Mouse (Mus musculus) midbrain, embryonic 11.5 days (tissue): ENCODE data around the gene C2cd4c. TPM values are rescaled to one million over a fixed set of nuclear protein-coding genes. Genes with fewer than 3 reads are reported as not detected.

ENCODE experiments used
- ATAC-seq: fragments of 200-750 bp; cut with Nextera tagmentation; 2 replicates; pipeline ENCODE4 v1.8.0; 2017; ENCODE audit warnings: moderate TSS enrichment, moderate library complexity; ENCODE audit not compliant: low FRiP score
- DNase-seq: peaks from one replicate; pipeline ENCODE4 v3.0.0; 2015; ENCODE audit warnings: low spot score; ENCODE audit errors: missing footprints
- H3K27ac ChIP-seq: fragments of 300-500 bp; sonication (generic); 2 replicates; pipeline ENCODE4 v1.5.1; 2014; ENCODE audit warnings: low read depth, low read length
- H3K27me3 ChIP-seq: fragments of 300-500 bp; sonication (generic); 2 replicates; pipeline ENCODE4 v1.6.1; 2014; ENCODE audit warnings: mild to moderate bottlenecking, low read length, moderate library complexity, mixed read lengths; ENCODE audit not compliant: control insufficient read depth, insufficient read depth
- H3K36me3 ChIP-seq: fragments of 300-500 bp; sonication (generic); 2 replicates; pipeline ENCODE4 v1.6.1; 2014; ENCODE audit warnings: mild to moderate bottlenecking, low read length, moderate library complexity, mixed read lengths; ENCODE audit not compliant: control insufficient read depth, insufficient read depth
- H3K4me1 ChIP-seq: fragments of 300-500 bp; sonication (generic); 2 replicates; pipeline ENCODE4 v1.6.1; 2014; ENCODE audit warnings: low read length; ENCODE audit not compliant: control insufficient read depth, insufficient read depth
- H3K4me2 ChIP-seq: fragments of 300-500 bp; sonication (generic); 2 replicates; pipeline ENCODE4 v1.6.1; 2014; ENCODE audit warnings: mild to moderate bottlenecking, moderate library complexity
- H3K4me3 ChIP-seq: fragments of 300-500 bp; sonication (generic); 2 replicates; pipeline ENCODE4 v1.5.1; 2014; ENCODE audit warnings: low read depth, low read length
- H3K9ac ChIP-seq: fragments of 300-500 bp; sonication (generic); 2 replicates; pipeline ENCODE4 v1.6.1; 2014; ENCODE audit warnings: low read length
- H3K9me3 ChIP-seq: fragments of 300-500 bp; sonication (generic); 2 replicates; pipeline ENCODE4 v1.6.1; 2016; ENCODE audit warnings: low read length; ENCODE audit not compliant: control insufficient read depth
- WGBS: fragments of 180-500 bp; shearing (Covaris S2); extraction: QIAGEN DNeasy Blood & Tissue Kit; methylation state at CpG from one replicate; pipeline ENCODE4 v1.1.7; 2014; 5-methylcytosine and 5-hydroxymethylcytosine counted together
- polyA plus RNA-seq: library from polyadenylated mRNA; unstranded; fragments of >200 nt; fragmentation: Nextera tagmentation; extraction: Ambion mirVana; gene quantifications from 2 replicates; pipeline ENCODE4 v1.2.1, GENCODE M21; 2014

C2cd4c gene
- polyA plus RNA-seq, result 0.10 and 0.12 TPM in 2 replicates

GRCm38 (mm10) chr10:79613578-79614304 lies at the start of gene C2cd4c:
C2cd4c (minus strand) TSS chr10:79614025.
- H3K9me3 ChIP-seq, result no peaks in the 10 kb centered on the region
- H3K36me3 ChIP-seq, result no peaks in the 10 kb centered on the region
- H3K4me1 ChIP-seq, result peaks cover 19% of the 10 kb centered on the region
- ATAC-seq, result peak; percentile 80
- peak within 1 kb of the TSS; percentile 47 for H3K4me3 ChIP-seq
- no peak within 1 kb of the TSS for H3K27ac ChIP-seq
- peak; percentile 97 for DNase-seq
- H3K9ac ChIP-seq, result peak within 1 kb of the TSS; percentile 50
- H3K27me3 ChIP-seq, result peaks cover 25% of the 10 kb centered on the region
- H3K4me2 ChIP-seq, result peak within 1 kb of the TSS; percentile 94
- WGBS, result 1% methylated on average over 53 of the region's 60 CpGs

DNA sequence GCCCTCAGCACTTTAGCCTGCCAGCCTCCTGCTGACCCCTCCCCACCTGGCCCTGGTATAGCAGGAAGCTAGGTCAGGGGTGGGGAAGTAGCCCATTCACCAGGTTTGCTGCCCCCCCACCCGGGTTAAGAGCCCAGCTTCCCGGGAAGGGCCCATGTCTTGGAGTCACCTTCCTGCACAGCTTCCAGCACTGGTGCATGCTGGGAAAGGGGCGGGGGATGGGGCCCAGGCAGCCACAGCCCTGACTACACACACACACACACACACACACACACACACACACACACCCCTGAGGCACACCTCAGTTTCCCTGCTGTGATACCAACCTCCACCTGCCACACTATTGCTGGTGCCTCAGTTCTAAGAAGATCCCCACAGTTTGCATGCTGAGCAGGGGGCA lies 48.0 kb upstream of the C2cd4c start:
- Histone ChIP-seq H3K4me3 (no peak overlapping the region), H3K9ac (no peak overlapping the region), H3K4me2 (no peak overlapping the region), H3K9me3 (no peaks in the 10 kb centered on the region), H3K27me3 (no peaks in the 10 kb centered on the region), H3K27ac (no peak overlapping the region), H3K36me3 (no peaks in the 10 kb centered on the region), H3K4me1 (no peaks in the 10 kb centered on the region)
- ATAC-seq (no peak), DNase-seq (no peak)
- WGBS, result 57% methylated on average over 3 of the region's 3 CpGs

DNA sequence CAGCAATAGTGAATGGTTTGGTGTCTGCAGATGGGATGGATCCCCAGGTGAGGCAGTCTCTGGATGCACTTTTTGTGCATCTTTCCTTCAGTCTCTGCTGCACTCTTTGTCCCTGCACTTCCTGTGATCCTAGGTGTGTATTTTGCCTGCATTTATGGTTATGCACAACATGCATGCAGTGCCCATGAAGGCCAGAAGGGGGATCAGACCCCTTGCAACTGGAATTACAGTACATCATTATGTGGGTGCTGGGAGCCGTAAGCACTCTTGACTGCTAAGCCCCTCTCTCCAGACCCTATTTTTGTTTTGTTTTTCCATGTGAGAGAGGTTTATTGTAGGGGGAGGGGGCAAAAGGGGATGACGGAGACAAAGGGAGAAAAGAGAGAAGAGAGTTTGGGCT lies 46.5 kb upstream of the C2cd4c start:
- Histone ChIP-seq H3K9me3 (no peaks in the 10 kb centered on the region), H3K27ac (no peak overlapping the region), H3K36me3 (no peaks in the 10 kb centered on the region), H3K9ac (no peak overlapping the region), H3K4me1 (no peaks in the 10 kb centered on the region), H3K27me3 (no peaks in the 10 kb centered on the region), H3K4me2 (no peak overlapping the region), H3K4me3 (no peak overlapping the region)
- DNase-seq, result peak; percentile 79
- 86% methylated on average over 2 of the region's 2 CpGs for WGBS
- no peak for ATAC-seq

- Histone ChIP-seq H3K4me1 (peaks cover 8% of the 10 kb centered on the region), H3K36me3 (no peaks in the 10 kb centered on the region), H3K27me3 (no peaks in the 10 kb centered on the region), H3K4me3 (no peak overlapping the region), H3K9ac (no peak overlapping the region), H3K4me2 (no peak overlapping the region), H3K9me3 (no peaks in the 10 kb centered on the region), H3K27ac (no peak overlapping the region)
- DNase-seq (no peak), ATAC-seq (no peak)
- WGBS, result 20% methylated on average over 4 of the region's 4 CpGs
These were observed 45.0 kb upstream of the C2cd4c start for GRCm38 (mm10) chr10:79658829-79659228.

DNA sequence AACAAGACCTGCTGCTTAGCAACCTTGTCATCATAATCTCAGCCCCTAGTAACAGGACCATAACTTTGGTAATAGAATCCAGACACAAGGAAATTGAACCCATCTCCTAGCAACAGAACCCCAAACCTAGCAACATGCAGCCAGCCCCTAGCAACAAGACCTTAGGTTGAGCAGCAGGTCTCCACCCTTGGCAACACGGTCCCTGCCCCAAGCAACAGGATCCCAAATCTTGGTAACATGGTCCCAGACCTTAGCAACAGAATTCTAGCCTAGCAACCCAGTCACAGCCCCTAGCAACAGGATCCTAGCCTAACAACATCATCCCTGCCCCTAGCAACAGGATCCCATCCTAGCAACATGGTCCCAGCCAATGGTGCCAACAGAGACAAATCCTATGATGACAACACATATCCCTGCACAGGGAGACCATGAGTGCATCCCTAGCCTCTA lies 41.1 kb upstream of the C2cd4c start:
- Histone ChIP-seq H3K9me3 (no peaks in the 10 kb centered on the region), H3K27ac (no peak overlapping the region), H3K4me1 (peaks cover 8% of the 10 kb centered on the region), H3K36me3 (no peaks in the 10 kb centered on the region), H3K4me3 (no peak overlapping the region), H3K9ac (no peak overlapping the region), H3K4me2 (no peak overlapping the region), H3K27me3 (no peaks in the 10 kb centered on the region; the same call in 1 of the 2 replicates)
- WGBS, result 9% methylated on average over 1 of the region's 1 CpGs
- ATAC-seq (peak; percentile 89), DNase-seq (peak; percentile 94)

GRCm38 (mm10) chr10:79652789-79653188 lies 39.0 kb upstream of the C2cd4c start:
- WGBS, result 83% methylated on average over 7 of the region's 7 CpGs
- H3K9ac ChIP-seq, result no peak overlapping the region
- DNase-seq (no peak), ATAC-seq (no peak)
- no peak overlapping the region for H3K27ac ChIP-seq
- H3K4me3 ChIP-seq, result no peak overlapping the region
- H3K9me3 ChIP-seq, result no peaks in the 10 kb centered on the region
- no peaks in the 10 kb centered on the region for H3K36me3 ChIP-seq
- H3K4me1 ChIP-seq, result peaks cover 8% of the 10 kb centered on the region
- H3K27me3 ChIP-seq, result no peaks in the 10 kb centered on the region; the same call in 1 of the 2 replicates
- H3K4me2 ChIP-seq, result no peak overlapping the region

- WGBS, result 31% methylated on average over 7 of the region's 7 CpGs
- H3K4me2 ChIP-seq, result no peak overlapping the region
- ATAC-seq (peak; percentile 73), DNase-seq (peak; percentile 97)
- no peaks in the 10 kb centered on the region for H3K36me3 ChIP-seq
- no peak overlapping the region for H3K27ac ChIP-seq
- no peak overlapping the region for H3K4me3 ChIP-seq
- H3K9me3 ChIP-seq, result no peaks in the 10 kb centered on the region
- H3K4me1 ChIP-seq, result peaks cover 2% of the 10 kb centered on the region; the same call in 1 of the 2 replicates
- no peaks in the 10 kb centered on the region; the same call in 1 of the 2 replicates for H3K27me3 ChIP-seq
- no peak overlapping the region for H3K9ac ChIP-seq
These were observed 35.4 kb upstream of the C2cd4c start for GRCm38 (mm10) chr10:79649070-79649751.

DNA sequence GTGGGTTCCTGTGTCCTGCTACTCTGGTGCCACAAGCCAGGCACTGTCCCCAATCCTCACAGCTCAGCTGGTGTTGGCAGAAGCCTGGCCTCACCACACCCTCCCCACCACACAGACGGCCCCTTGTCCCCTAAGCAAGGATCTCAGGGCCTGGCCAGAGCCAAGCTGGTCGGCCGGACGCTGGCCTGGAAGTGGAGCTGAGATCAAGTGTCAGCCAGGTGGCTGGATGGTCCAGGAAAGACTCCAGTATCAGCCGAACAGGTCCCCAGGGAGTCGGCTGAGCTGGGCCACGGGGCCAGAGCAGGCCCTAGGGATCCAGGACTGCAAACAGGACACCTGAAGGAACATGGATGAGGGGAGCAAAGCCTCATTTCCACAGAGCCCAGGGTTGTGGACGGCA lies 31.9 kb upstream of the C2cd4c start, which contains the start of gene Odf3l2:
Gene Odf3l2, minus strand, starts transcription at position 28 of the 400 bp plus-strand sequence.
- 0 out of 2 replicates have a peak, but pooled peaks have one; percentile 28 for ATAC-seq
- DNase-seq, result no peak
- H3K9ac ChIP-seq, result no peak within 1 kb of the TSS
- no peak within 1 kb of the TSS for H3K4me2 ChIP-seq
- no peaks in the 10 kb centered on the region for H3K36me3 ChIP-seq
- no peak within 1 kb of the TSS for H3K27ac ChIP-seq
- WGBS, result 71% methylated on average over 8 of the region's 8 CpGs
- no peak within 1 kb of the TSS for H3K4me3 ChIP-seq
- H3K9me3 ChIP-seq, result no peaks in the 10 kb centered on the region
- H3K4me1 ChIP-seq, result no peaks in the 10 kb centered on the region
- H3K27me3 ChIP-seq, result no peaks in the 10 kb centered on the region
